Mouse (Mus musculus) left cerebral cortex, adult 8-10 months (tissue): Measurements from ENCODE around the gene Cyp2j5. TPM values are rescaled to one million over a fixed set of nuclear protein-coding genes. Genes with fewer than 3 reads are reported as not detected.
"Not testable (repeated sequence)": the region's sequence is repeated elsewhere in the genome, so short reads cannot be mapped to it uniquely, and the experiment has no call there.

Experiments used
- DNase-seq, 2 experiments: peaks; one replicate each; pipeline ENCODE4 v3.0.0; 2022; ENCODE audit warnings: low spot score in 2 of 2
- total RNA-seq, 4 experiments: library from RNA; stranded (reverse); gene quantifications; 2 replicates each; pipeline ENCODE4 v1.2.4; 2022

Gene Cyp2j5
- total RNA-seq = not detected

- no peak for DNase-seq
Observed at GRCm38 (mm10) chr4:96663991-96664390, at the start of gene Cyp2j5. Gene Cyp2j5, minus strand, starts transcription at chr4:96664154.

- peak; percentile 37 to 54 for DNase-seq
Observed at GRCm38 (mm10) chr4:96705281-96705951, 41.5 kb upstream of the Cyp2j5 start.

DNA sequence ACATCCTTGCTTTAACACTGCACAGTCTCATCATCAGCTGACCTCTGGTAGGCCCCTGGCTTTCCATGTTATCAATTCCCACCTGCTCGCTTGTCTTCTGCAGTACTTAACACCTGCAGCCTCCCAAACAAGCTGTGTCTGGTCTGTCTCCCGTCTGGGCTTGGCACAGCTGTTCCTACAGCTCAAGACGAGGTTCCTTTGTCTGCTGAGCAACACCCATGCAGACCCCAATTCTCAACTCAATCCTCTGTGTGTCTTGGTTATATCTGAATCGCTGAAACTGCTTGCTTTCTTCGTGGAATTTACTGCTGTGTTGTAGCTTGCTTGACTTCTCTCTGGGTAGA, 34.2 kb upstream of the Cyp2j5 start:
- no peak for DNase-seq

DNA sequence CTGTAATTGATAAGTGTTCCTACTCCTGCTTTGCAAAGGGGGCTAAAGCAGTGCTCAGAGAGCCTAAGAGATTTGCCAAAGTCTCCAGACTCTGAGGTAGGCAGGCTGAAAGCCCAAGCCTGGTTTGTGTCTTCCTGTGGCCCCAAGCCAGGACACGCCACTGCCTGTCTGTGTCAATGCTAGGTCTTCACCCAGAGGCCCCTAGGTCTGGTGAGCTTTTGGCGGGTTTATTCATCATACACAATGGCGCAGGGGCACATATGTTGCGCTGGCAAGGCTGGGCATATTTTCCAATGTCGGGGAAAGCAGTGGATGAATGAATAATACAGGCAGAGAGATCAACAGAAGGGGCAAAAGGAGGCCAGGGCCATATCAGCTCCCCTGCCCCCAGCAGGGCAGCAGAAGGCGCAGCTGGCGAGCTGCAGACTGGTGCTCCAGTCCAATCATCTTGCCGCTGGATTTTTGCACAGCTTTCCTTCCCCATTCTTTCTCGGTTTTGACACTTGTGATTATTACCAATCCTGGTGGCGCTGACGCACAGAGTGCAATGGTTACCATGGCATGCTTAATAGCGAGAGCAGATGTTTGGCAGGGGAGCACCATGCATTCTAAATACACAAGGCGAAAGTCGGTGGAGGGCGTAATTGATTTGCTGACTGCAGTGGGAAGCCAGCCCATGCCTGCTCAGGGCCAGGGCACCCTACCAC, 33.7 kb upstream of the Cyp2j5 start:
- DNase-seq = peak in 1 of 2 experiments; percentile 28

DNA sequence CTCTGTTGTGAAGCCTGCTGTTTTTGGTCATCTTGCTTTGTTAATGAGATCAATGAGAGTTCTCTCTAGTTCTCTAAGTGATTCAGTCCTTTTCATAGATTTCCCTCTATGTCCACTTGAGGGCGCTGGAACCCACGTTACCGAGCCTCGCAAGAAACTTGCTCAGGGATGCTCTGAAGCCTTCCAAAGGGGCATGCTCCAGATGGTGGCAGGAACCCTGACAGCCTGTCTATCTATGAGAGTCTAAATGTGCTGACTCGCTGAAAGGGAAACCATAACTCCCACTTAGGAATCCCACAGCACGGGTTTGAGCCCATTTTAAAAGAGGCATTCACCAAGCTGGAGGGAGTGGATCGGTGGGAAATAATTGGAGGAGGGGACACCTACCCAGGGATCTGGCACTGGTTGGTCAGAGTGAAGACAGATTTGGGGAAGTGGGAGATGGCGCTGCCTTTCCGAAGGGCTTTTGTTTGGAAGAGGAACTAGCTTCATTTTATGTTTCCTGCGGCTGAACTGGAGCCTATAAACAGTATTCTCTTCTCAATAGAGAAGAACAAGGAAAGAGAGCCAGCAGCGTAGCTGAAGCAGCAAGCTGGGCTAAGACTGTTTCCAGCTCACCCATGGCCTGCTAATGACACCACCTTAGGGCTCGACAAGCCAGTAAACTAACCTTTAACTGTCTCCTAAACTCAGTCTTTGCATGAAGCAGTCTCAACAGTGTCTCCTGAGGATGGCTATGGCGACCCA, 32.8 kb upstream of the Cyp2j5 start:
- peak; percentile 50 to 58 for DNase-seq

DNA sequence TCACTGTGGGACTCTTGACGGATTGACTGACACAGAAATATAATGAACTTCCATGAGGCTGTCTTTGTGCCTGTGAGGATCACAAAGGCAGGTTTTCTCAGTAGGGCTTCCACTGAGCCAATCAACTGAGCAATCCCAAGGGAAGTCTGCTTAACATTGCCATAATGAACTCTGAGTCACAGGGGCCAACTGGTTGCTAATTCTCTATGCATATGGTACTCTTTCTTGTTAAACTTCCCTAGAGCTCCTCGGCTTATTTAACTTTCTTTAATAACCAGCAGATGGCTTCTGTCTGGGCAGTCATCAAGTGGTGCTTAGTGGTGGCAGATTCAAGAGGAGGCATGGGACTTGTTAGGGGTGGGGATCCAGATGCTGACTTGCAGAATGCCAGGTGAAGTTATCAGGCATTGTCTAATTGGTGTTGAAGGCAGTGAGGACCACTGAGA, 23.4 kb upstream of the Cyp2j5 start:
- no peak for DNase-seq

- DNase-seq = no peak
Observed at GRCm38 (mm10) chr4:96683474-96683873, 19.5 kb upstream of the Cyp2j5 start.

- no peak for DNase-seq
Observed at GRCm38 (mm10) chr4:96680966-96681365, 17.0 kb upstream of the Cyp2j5 start.

- DNase-seq = peak in 1 of 2 experiments; percentile 14
Observed at GRCm38 (mm10) chr4:96680233-96680632, 16.3 kb upstream of the Cyp2j5 start.

DNA sequence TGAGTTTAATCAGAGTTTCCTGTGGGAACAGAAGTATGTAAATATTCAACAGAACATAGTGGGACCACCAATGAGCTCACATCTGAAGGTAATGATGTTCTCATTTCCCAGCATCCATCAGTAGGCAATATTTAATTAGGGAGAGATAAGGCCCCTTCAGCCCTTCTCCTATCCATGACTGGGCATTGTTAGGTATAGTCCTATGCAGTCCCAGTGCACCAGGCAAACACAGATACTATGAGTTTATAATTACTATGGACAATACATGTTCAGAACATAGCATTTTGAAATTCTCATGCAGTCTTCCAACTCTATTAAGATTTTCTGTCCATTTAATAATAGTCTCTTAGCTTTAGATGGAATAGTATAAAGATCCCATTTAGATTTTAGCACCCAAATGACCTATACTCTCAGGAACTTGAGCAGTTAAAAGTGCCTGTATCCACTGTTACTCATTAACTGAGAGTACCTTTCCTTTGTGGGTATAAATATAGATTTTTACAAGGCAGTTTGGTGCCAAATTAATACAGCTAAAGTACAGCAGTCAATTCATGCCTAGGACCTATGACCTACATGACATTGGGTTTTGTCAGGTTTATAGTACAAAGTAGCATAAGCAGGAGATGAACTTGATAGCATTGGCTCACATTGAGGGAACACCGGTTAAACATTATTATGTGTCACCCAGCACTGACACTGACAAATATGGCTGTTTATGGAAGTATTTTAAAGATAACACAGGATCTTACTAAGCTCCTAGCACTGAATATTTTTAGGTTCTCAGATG, 907 bp upstream of the Cyp2j5 start:
- DNase-seq = no peak

GRCm38 (mm10) chr4:96635455-96635854, 28.5 kb downstream of the Cyp2j5 start:
- DNase-seq = no peak

- DNase-seq = no peak
Observed at GRCm38 (mm10) chr4:96622474-96622873, 41.5 kb downstream of the Cyp2j5 start.

- peak in 1 of 2 experiments; percentile 63 for DNase-seq
Observed at GRCm38 (mm10) chr4:96591791-96592150, 72.2 kb downstream of the Cyp2j5 start.

DNA sequence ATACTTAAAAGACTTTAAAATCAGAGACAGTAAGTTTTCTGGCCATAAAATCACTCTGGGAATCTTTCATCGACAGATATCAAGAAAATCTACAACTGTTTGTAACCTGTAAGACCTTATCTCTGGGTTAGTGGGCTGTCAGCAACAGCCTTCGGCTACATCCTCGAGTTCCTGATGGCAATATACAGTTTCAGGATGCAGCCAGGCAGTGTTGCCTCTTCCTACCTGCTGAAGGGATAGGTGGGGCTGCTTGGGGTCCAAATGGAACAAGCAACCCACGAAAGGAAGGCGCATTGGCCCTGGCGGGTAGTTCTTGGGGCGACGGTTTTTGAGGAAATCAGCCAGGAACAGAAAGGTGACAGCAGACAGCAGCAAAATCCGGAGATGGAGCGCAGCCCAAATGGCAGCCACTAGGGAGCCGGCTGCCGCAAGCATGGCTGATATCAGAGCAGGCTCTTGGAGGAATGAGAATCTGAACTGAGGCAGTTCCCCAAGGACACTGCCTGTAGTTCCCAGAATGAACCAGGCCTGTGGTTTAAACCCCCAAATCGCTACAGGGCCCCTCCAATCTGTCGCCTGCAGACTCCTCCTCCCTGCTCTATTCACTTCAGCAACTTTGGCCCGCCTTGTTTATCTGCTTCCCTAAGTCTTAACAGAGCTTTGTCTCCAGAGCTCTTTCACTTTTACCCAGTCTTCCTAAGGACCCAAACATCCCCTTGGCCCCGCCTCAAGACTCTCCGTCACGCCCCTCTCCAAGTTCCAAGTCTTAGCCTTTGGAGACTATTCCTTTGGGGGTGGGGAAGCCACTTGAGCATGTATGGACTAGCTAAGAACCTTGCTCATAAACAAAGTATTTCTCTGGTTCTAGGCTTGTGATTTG, 72.8 kb downstream of the Cyp2j5 start, which contains the start of gene Cyp2j9:
Gene Cyp2j9 (minus strand): TSS at position 668 of the 880 bp plus-strand sequence.
- DNase-seq = peak; percentile 21 to 27

GRCm38 (mm10) chr4:96581425-96582088, 82.4 kb downstream of the Cyp2j5 start:
- peak in 1 of 2 experiments; percentile 22 for DNase-seq

GRCm38 (mm10) chr4:96580351-96580750, 83.6 kb downstream of the Cyp2j5 start:
- not testable (repeated sequence) for DNase-seq
